Mouse (Mus musculus): ENCODE results near the gene Ada. TPM values are rescaled to one million over a fixed set of nuclear protein-coding genes. Genes with fewer than 3 reads are reported as not detected.
A peak's percentile ranks its signal among the peaks of the same experiment; 100 is the strongest.

The Ada gene
- total and polyA plus RNA-seq, 3 experiments, result 18.0 to 24.0 (median 19.9) TPM

GRCm38 (mm10) chr2:163710606-163711159 lies 39.4 kb downstream of the Ada start:
- Histone ChIP-seq H3K36me3 (replicated peaks in 1 of 2; ENCODE audit: control insufficient read depth in 1 of 2, insufficient read depth in 1 of 2, low read length in 1 of 2) (peaks cover 15 to 80% of the 10 kb centered on the region in 2 experiments), H3K4me1 (ENCODE audit: control insufficient read depth in 1 of 2, insufficient read depth in 2 of 2) (peaks cover 30 to 96% of the 10 kb centered on the region in 2 experiments), H3K27me3 (replicated peaks) (no peaks in the 10 kb centered on the region), H3K27ac (ENCODE audit: insufficient read depth, low read depth) (peak overlapping the region; percentile 70), H3K9me3 (replicated peaks; ENCODE audit: low read length) (no peaks in the 10 kb centered on the region), H3K4me3 (replicated peaks in 1 of 3; ENCODE audit: low read depth in 2 of 3, low read length in 2 of 3, poor library complexity in 1 of 3) (no peak overlapping the region), H3K4me2 (ENCODE audit: insufficient read depth, low read depth, poor library complexity, severe bottlenecking) (peak overlapping the region; percentile 17), H3K79me2 (replicated peaks; ENCODE audit: control insufficient read depth, extremely low read depth, insufficient read depth, poor library complexity, severe bottlenecking) (peaks cover 76% of the 10 kb centered on the region), H3K9ac (ENCODE audit: insufficient read depth, low read depth) (peak overlapping the region; percentile 6)
- dilution Hi-C loops (cut with MboI; ENCODE audit: extremely low pct_ligation_motif_present, extremely low pct_unique_long_range_greater_than_20kb, low sequenced_read_pairs) (no loop called here), in situ Hi-C loops (cut with MboI; ENCODE audit: low pct_ligation_motif_present, low pct_unique_long_range_greater_than_20kb, low sequenced_read_pairs) (no loop called here)
- no peak for DNase-seq (ENCODE audit: extremely low read depth)
- TF ChIP-seq TCF12 (IDR thresholded peaks at IDR 0.05; ENCODE audit: low read depth, low read length) (no peak), CHD2 (IDR thresholded peaks at IDR 0.05; ENCODE audit: low read length) (no peak)

- peak overlapping the region; percentile 70 for H3K27ac ChIP-seq (ENCODE audit: insufficient read depth, low read depth)
- H3K9me3 ChIP-seq (replicated peaks; ENCODE audit: low read length), result no peaks in the 10 kb centered on the region
- in situ Hi-C loops (cut with MboI; ENCODE audit: low pct_ligation_motif_present, low pct_unique_long_range_greater_than_20kb, low sequenced_read_pairs), result no loop called here
- no peak for TF ChIP-seq MAFK (IDR thresholded peaks at IDR 0.05; ENCODE audit: insufficient replicate concordance, low read length)
- no peak for TF ChIP-seq POLR2AphosphoS2 (IDR thresholded peaks at IDR 0.05; ENCODE audit: low read depth, low read length)
- TF ChIP-seq MAX (IDR thresholded peaks at IDR 0.05; ENCODE audit: low read length), result 0 out of 2 replicates have a peak, but pooled peaks have one; percentile 24
- TF ChIP-seq MXI1 (IDR thresholded peaks at IDR 0.05; ENCODE audit: low read depth, low read length), result peak; percentile 22; the same call in 1 of the 2 replicates
- 0 out of 2 replicates have a peak, but pooled peaks have one; percentile 69 for TF ChIP-seq CHD1 (IDR thresholded peaks at IDR 0.05; ENCODE audit: low read depth, low read length)
- H3K9ac ChIP-seq (ENCODE audit: insufficient read depth, low read depth), result no peak overlapping the region
- H3K4me1 ChIP-seq (ENCODE audit: control insufficient read depth in 1 of 2, insufficient read depth in 2 of 2), result peaks cover 25 to 96% of the 10 kb centered on the region in 2 experiments
- dilution Hi-C loops (cut with MboI; ENCODE audit: extremely low pct_ligation_motif_present, extremely low pct_unique_long_range_greater_than_20kb, low sequenced_read_pairs), result no loop called here
- no peak for DNase-seq (ENCODE audit: extremely low read depth)
- no peaks in the 10 kb centered on the region for H3K27me3 ChIP-seq (replicated peaks)
- H3K4me2 ChIP-seq (ENCODE audit: insufficient read depth, low read depth, poor library complexity, severe bottlenecking), result no peak overlapping the region
- peaks cover 19 to 81% of the 10 kb centered on the region in 2 experiments for H3K36me3 ChIP-seq (replicated peaks in 1 of 2; ENCODE audit: control insufficient read depth in 1 of 2, insufficient read depth in 1 of 2, low read length in 1 of 2)
- H3K79me2 ChIP-seq (replicated peaks; ENCODE audit: control insufficient read depth, extremely low read depth, insufficient read depth, poor library complexity, severe bottlenecking), result peaks cover 75% of the 10 kb centered on the region
- H3K4me3 ChIP-seq (replicated peaks in 1 of 3; ENCODE audit: low read depth in 2 of 3, low read length in 2 of 3, poor library complexity in 1 of 3), result no peak overlapping the region
Measured at GRCm38 (mm10) chr2:163710000-163710399, 40.0 kb downstream of the Ada start.

- H3K4me3 ChIP-seq (replicated peaks in 1 of 3; ENCODE audit: low read depth in 2 of 3, low read length in 2 of 3, poor library complexity in 1 of 3), result no peak overlapping the region
- H3K4me1 ChIP-seq (ENCODE audit: control insufficient read depth in 1 of 2, insufficient read depth in 2 of 2), result peaks cover 28 to 97% of the 10 kb centered on the region in 2 experiments
- H3K79me2 ChIP-seq (replicated peaks; ENCODE audit: control insufficient read depth, extremely low read depth, insufficient read depth, poor library complexity, severe bottlenecking), result peaks cover 79% of the 10 kb centered on the region
- dilution Hi-C loops (cut with MboI; ENCODE audit: extremely low pct_ligation_motif_present, extremely low pct_unique_long_range_greater_than_20kb, low sequenced_read_pairs), result no loop called here
- H3K9me3 ChIP-seq (replicated peaks; ENCODE audit: low read length), result no peaks in the 10 kb centered on the region
- peak overlapping the region; percentile 23; the same call in 1 of the 2 replicates for H3K9ac ChIP-seq (ENCODE audit: insufficient read depth, low read depth)
- peak overlapping the region; percentile 33 for H3K4me2 ChIP-seq (ENCODE audit: insufficient read depth, low read depth, poor library complexity, severe bottlenecking)
- H3K27ac ChIP-seq (ENCODE audit: insufficient read depth, low read depth), result peak overlapping the region; percentile 62
- TF ChIP-seq CTCF (conservative IDR thresholded peaks at IDR 0.05 in 1 of 2, IDR thresholded peaks at IDR 0.05 in 1 of 2; ENCODE audit: low read depth in 2 of 2, low read length in 2 of 2) (no peak), BHLHE40 (IDR thresholded peaks at IDR 0.05; ENCODE audit: low read depth, low read length) (peak; percentile 40), ZC3H11A (IDR thresholded peaks at IDR 0.05; ENCODE audit: low read depth, low read length) (no peak), NELFE (IDR thresholded peaks at IDR 0.05; ENCODE audit: low read depth, low read length) (no peak), SMC3 (IDR thresholded peaks at IDR 0.05; ENCODE audit: low read depth, low read length) (no peak), MXI1 (IDR thresholded peaks at IDR 0.05; ENCODE audit: low read depth, low read length) (no peak), JUN (IDR thresholded peaks at IDR 0.05; ENCODE audit: insufficient read depth, low read depth, low read length) (no peak), IRF4 (IDR thresholded peaks at IDR 0.05; ENCODE audit: low read depth, low read length) (peak; percentile 68), MYC (IDR thresholded peaks at IDR 0.05; ENCODE audit: low read depth, low read length) (no peak), ZNF384 (IDR thresholded peaks at IDR 0.05; ENCODE audit: low read depth, low read length) (peak; percentile 60; the same call in 1 of the 2 replicates), JUND (conservative IDR thresholded peaks at IDR 0.05; ENCODE audit: low read depth, low read length) (no peak), USF1 (IDR thresholded peaks at IDR 0.05; ENCODE audit: low read depth, low read length) (no peak), ETS1 (conservative IDR thresholded peaks at IDR 0.05; ENCODE audit: low read depth, low read length) (0 out of 2 replicates have a peak, but pooled peaks have one; percentile 15), ELF1 (IDR thresholded peaks at IDR 0.05; ENCODE audit: low read depth, low read length) (no peak)
- H3K36me3 ChIP-seq (replicated peaks in 1 of 2; ENCODE audit: control insufficient read depth in 1 of 2, insufficient read depth in 1 of 2, low read length in 1 of 2), result peaks cover 29 to 83% of the 10 kb centered on the region in 2 experiments
- in situ Hi-C loops (cut with MboI; ENCODE audit: low pct_ligation_motif_present, low pct_unique_long_range_greater_than_20kb, low sequenced_read_pairs), result no loop called here
- DNase-seq (ENCODE audit: extremely low read depth), result no peak
- H3K27me3 ChIP-seq (replicated peaks), result no peaks in the 10 kb centered on the region
Measured at GRCm38 (mm10) chr2:163708763-163709250, 41.2 kb downstream of the Ada start.

Measured in CH12.LX (cell line).